8 mouse cellular contexts compared by ENCODE assay signal in the genomic region with DNA sequence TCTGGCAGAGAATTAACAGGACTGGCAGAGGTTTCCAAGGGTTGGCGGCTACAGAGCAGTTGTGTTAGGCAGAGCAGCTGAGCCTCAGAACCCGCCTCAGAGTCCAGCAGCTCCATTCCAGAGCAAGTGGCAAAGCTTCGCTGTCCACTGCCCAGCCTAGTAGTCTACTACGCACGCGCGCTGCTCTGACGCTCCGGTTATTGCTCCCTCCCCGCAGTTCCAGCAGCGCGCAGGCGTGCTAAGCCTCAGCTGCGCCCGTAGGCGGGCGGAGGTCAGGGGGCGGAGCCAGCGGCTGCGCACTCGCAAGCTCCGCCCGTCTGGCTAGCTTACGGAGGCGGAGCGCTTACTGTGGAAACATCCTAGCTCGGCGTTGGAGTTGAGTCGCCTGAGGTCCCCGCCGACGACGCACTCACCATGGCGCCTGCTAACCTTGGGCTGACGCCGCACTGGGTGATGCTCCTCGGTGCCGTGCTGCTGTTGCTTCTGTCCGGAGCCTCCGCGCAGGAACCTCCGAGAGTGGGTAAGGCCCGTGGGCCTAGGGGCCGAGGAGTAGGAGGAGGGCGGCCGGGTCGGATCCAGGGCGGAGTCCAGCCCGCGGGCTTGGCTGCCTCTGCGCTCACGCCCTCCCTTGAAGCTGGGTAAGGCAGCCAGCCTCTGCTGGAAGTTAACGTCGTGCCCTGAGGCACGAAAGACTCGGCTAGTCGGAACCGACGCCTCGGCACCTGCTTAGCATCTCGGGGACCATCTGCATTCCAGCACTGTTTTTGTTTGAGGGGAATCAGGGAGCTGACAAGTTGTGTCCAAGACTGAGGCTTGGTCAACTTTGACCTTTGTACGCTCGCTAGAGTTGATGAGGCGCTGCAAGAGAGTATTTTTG. TPM values are rescaled to one million over a fixed set of nuclear protein-coding genes. Genes with fewer than 3 reads are reported as not detected.
A peak's percentile ranks its signal among the peaks of the same experiment; 100 is the strongest.
DNase-seq lines count a peak whose midpoint lies in the region; ATAC-seq and TF ChIP-seq lines count a peak whose summit lies in the region.

A gene (plus strand): TSS at position 313 of the 877 bp plus-strand sequence.

- peak within 1 kb of the TSS; percentile 93 for H3K27ac ChIP-seq in embryonic facial prominence, embryonic 13.5 days
- H3K27ac ChIP-seq in kidney, adult 2 months (ENCODE audit: insufficient read depth, low read depth, low read length) = peak within 1 kb of the TSS; percentile 95
- peak within 1 kb of the TSS; percentile 92 for H3K27ac ChIP-seq in limb, embryonic 12.5 days
- peak within 1 kb of the TSS; percentile 89 for H3K27ac ChIP-seq in midbrain, embryonic 15.5 days
- peak within 1 kb of the TSS; percentile 94 for H3K27ac ChIP-seq in spleen, adult 2 months (ENCODE audit: insufficient read depth, low read length)

- ATAC-seq in embryonic facial prominence, embryonic 13.5 days (ENCODE audit: insufficient number of reproducible peaks, insufficient read depth, low FRiP score, low TSS enrichment, low read depth) = peak; percentile 96
- peak; percentile 97 for ATAC-seq in limb, embryonic 12.5 days (ENCODE audit: insufficient number of reproducible peaks, insufficient read depth, low FRiP score, low TSS enrichment, low read depth)
- ATAC-seq in midbrain, embryonic 15.5 days (replicated peaks) = peak; percentile 98

- H3K4me3 ChIP-seq in embryonic facial prominence, embryonic 13.5 days = peak within 1 kb of the TSS; percentile 92
- H3K4me3 ChIP-seq in kidney, adult 2 months (ENCODE audit: insufficient read depth, low read depth, low read length) = peak within 1 kb of the TSS; percentile 81
- peak within 1 kb of the TSS; percentile 82 for H3K4me3 ChIP-seq in limb, embryonic 12.5 days (replicated peaks)
- peak within 1 kb of the TSS; percentile 64 for H3K4me3 ChIP-seq in midbrain, embryonic 15.5 days
- H3K4me3 ChIP-seq in spleen, adult 2 months (ENCODE audit: extremely low read depth, insufficient read depth, insufficient read length) = peak within 1 kb of the TSS; percentile 88

- DNase-seq in 3134 (ENCODE audit: extremely low read depth, insufficient read length, low spot score) = peak; percentile 99
- peak; percentile 98 to 99 for DNase-seq in adrenal gland, postnatal 36 days
- DNase-seq in heart, adult 18-20 months = peak; percentile 94 to 98
- DNase-seq in kidney, adult 2 months = peak; percentile 98
- DNase-seq in spleen, adult 2 months (ENCODE audit: low read depth in 1 of 2, low spot score in 2 of 2) = peak; percentile 94

- TF ChIP-seq CTCF in kidney, adult 2 months (conservative IDR thresholded peaks at IDR 0.05; ENCODE audit: insufficient read depth, insufficient read length, low read depth, low read length) = no peak
- no peak for TF ChIP-seq CTCF in spleen, adult 2 months (IDR thresholded peaks at IDR 0.05; ENCODE audit: extremely low read depth, insufficient read depth, insufficient read length, insufficient replicate concordance)

- H3K4me2 ChIP-seq in embryonic facial prominence, embryonic 13.5 days = peak within 1 kb of the TSS; percentile 91
- peak within 1 kb of the TSS; percentile 89 for H3K4me2 ChIP-seq in limb, embryonic 12.5 days
- peak within 1 kb of the TSS; percentile 87 for H3K4me2 ChIP-seq in midbrain, embryonic 15.5 days

- TF ChIP-seq POLR2A in kidney, adult 2 months (IDR thresholded peaks at IDR 0.05; ENCODE audit: low read depth, low read length) = peak; percentile 91
- TF ChIP-seq POLR2A in spleen, adult 2 months (IDR thresholded peaks at IDR 0.05; ENCODE audit: low read depth, low read length) = peak; percentile 93

- H3K9ac ChIP-seq in embryonic facial prominence, embryonic 13.5 days = peak within 1 kb of the TSS; percentile 92
- H3K9ac ChIP-seq in limb, embryonic 12.5 days (replicated peaks) = peak within 1 kb of the TSS; percentile 82
- H3K9ac ChIP-seq in midbrain, embryonic 15.5 days = peak within 1 kb of the TSS; percentile 80

- H3K4me1 ChIP-seq in embryonic facial prominence, embryonic 13.5 days = peaks cover 28% of the 10 kb centered on the region
- peaks cover 18% of the 10 kb centered on the region for H3K4me1 ChIP-seq in kidney, adult 2 months (ENCODE audit: control insufficient read depth, insufficient read depth, low read length)
- peaks cover 28% of the 10 kb centered on the region for H3K4me1 ChIP-seq in limb, embryonic 12.5 days (replicated peaks)
- peaks cover 32% of the 10 kb centered on the region for H3K4me1 ChIP-seq in midbrain, embryonic 15.5 days
- H3K4me1 ChIP-seq in spleen, adult 2 months (ENCODE audit: control insufficient read depth, insufficient read depth, insufficient read length) = peaks cover 7% of the 10 kb centered on the region; the same call in 1 of the 2 replicates

- H3K27me3 ChIP-seq in embryonic facial prominence, embryonic 13.5 days = no peaks in the 10 kb centered on the region
- no peaks in the 10 kb centered on the region for H3K27me3 ChIP-seq in kidney, adult 2 months (replicated peaks; ENCODE audit: control insufficient read depth, insufficient read depth, low read length)
- no peaks in the 10 kb centered on the region for H3K27me3 ChIP-seq in limb, embryonic 12.5 days
- no peaks in the 10 kb centered on the region for H3K27me3 ChIP-seq in midbrain, embryonic 15.5 days (replicated peaks)
- H3K27me3 ChIP-seq in spleen, adult 2 months (ENCODE audit: control insufficient read depth, insufficient read depth, low read length) = no peaks in the 10 kb centered on the region

- under 1% methylated on average over 64 of the region's 64 CpGs for WGBS in embryonic facial prominence, embryonic 13.5 days
- under 1% methylated on average over 64 of the region's 64 CpGs for WGBS in kidney, adult 2 months
- WGBS in limb, embryonic 12.5 days = 1% methylated on average over 64 of the region's 64 CpGs
- WGBS in midbrain, embryonic 15.5 days = under 1% methylated on average over 63 of the region's 64 CpGs
- under 1% methylated on average over 64 of the region's 64 CpGs for WGBS in spleen, adult 2 months

- H3K9me3 ChIP-seq in embryonic facial prominence, embryonic 13.5 days = no peaks in the 10 kb centered on the region
- no peaks in the 10 kb centered on the region for H3K9me3 ChIP-seq in limb, embryonic 12.5 days
- no peaks in the 10 kb centered on the region for H3K9me3 ChIP-seq in midbrain, embryonic 15.5 days

- peaks cover 8% of the 10 kb centered on the region for H3K36me3 ChIP-seq in embryonic facial prominence, embryonic 13.5 days
- no peaks in the 10 kb centered on the region for H3K36me3 ChIP-seq in kidney, adult 2 months (ENCODE audit: control insufficient read depth, insufficient read depth, low read length)
- peaks cover 11% of the 10 kb centered on the region for H3K36me3 ChIP-seq in limb, embryonic 12.5 days
- H3K36me3 ChIP-seq in midbrain, embryonic 15.5 days (replicated peaks) = no peaks in the 10 kb centered on the region
- no peaks in the 10 kb centered on the region for H3K36me3 ChIP-seq in spleen, adult 2 months (ENCODE audit: control insufficient read depth, insufficient read depth, low read length)

RNA-seq across cellular contexts. Expression of the gene that starts here (rescaled TPM):
- 100 to 1,000 TPM; 197 to 219 TPM for total RNA-seq in adrenal gland, postnatal 36 days (2021)
- 104 and 109 TPM in 2 replicates for polyA plus RNA-seq in embryonic facial prominence, embryonic 13.5 days (2015; fragmentation: Nextera tagmentation; extraction: Ambion mirVana)
- 100 to 1,000 TPM; 132 to 150 TPM for total RNA-seq in heart, adult 18-20 months (2021)
- 321 and 342 TPM in 2 replicates for polyA plus RNA-seq in kidney, adult 2 months (2012; rRNA removed)
- polyA plus RNA-seq in limb, embryonic 12.5 days (2016; fragmentation: Nextera tagmentation; extraction: Ambion mirVana) = 83.6 and 84.0 TPM in 2 replicates
- 68.6 and 72.0 TPM in 2 replicates for polyA plus RNA-seq in midbrain, embryonic 15.5 days (2015; fragmentation: Nextera tagmentation; extraction: Ambion mirVana)
- polyA plus RNA-seq in spleen, adult 2 months (2012; rRNA removed) = 63.4 and 65.3 TPM in 2 replicates

Comparison
In these comparisons a context has a peak if more than half of its experiments do, and no peak if none do; other contexts are left out.
1. Peak in every context shown above with its lines: DNase-seq, ATAC-seq, H3K4me3 ChIP-seq and H3K27ac ChIP-seq.